Mouse (Mus musculus) lung, embryonic 14.5 days (tissue): ENCODE data around the gene Vps8. TPM values are rescaled to one million over a fixed set of nuclear protein-coding genes. Genes with fewer than 3 reads are reported as not detected.

Source experiments
- ATAC-seq: fragments of 200-750 bp; cut with Nextera tagmentation; 2 replicates; pipeline ENCODE4 v1.8.0; 2017; ENCODE audit warnings: mild to moderate bottlenecking, moderate TSS enrichment, moderate library complexity; ENCODE audit not compliant: insufficient read depth
- DNase-seq: peaks from one replicate; pipeline ENCODE4 v3.0.0-alpha.2; 2015
- H3K27ac ChIP-seq: fragments of 300-500 bp; sonication (generic); 2 replicates; pipeline ENCODE4 v1.5.1; 2014; ENCODE audit warnings: low read depth, mild to moderate bottlenecking, moderate library complexity
- H3K27me3 ChIP-seq: fragments of 300-500 bp; sonication (generic); 2 replicates; pipeline ENCODE4 v1.6.1; 2014; ENCODE audit warnings: low read length, control low read depth; ENCODE audit not compliant: insufficient read depth
- H3K36me3 ChIP-seq: fragments of 300-500 bp; sonication (generic); 2 replicates; pipeline ENCODE4 v1.6.1; 2014; ENCODE audit warnings: control low read depth; ENCODE audit not compliant: insufficient read depth
- H3K4me1 ChIP-seq: fragments of 300-500 bp; sonication (generic); 2 replicates; pipeline ENCODE4 v1.6.1; 2014; ENCODE audit warnings: antibody characterized with exemption, control low read depth; ENCODE audit not compliant: insufficient read depth
- H3K4me2 ChIP-seq: fragments of 300-500 bp; sonication (generic); 2 replicates; pipeline ENCODE4 v1.6.1; 2014; ENCODE audit warnings: mild to moderate bottlenecking
- H3K4me3 ChIP-seq: fragments of 300-500 bp; sonication (generic); 2 replicates; pipeline ENCODE4 v1.5.1; 2014; ENCODE audit warnings: low read depth, low read length
- H3K9ac ChIP-seq: fragments of 300-500 bp; sonication (generic); 2 replicates; pipeline ENCODE4 v1.6.1; 2014
- H3K9me3 ChIP-seq: fragments of 300-500 bp; sonication (generic); 2 replicates; pipeline ENCODE4 v1.6.1; 2016; ENCODE audit warnings: low read depth, low read length, control low read depth
- CTCF ChIP-seq: IDR thresholded peaks from 2 replicates; pipeline ENCODE4 v1.5.1; 2016; ENCODE audit warnings: antibody characterized with exemption, low read depth
- whole genome bisulfite sequencing: fragments of 180-500 bp; shearing (Covaris S2); extraction: QIAGEN DNeasy Blood & Tissue Kit; methylation state at CpG from one replicate; pipeline ENCODE4 v1.1.7; 2014; 5-methylcytosine and 5-hydroxymethylcytosine counted together
- polyA plus RNA-seq: library from polyadenylated mRNA; unstranded; fragments of >200 nt; fragmentation: Nextera tagmentation; extraction: Ambion mirVana; gene quantifications from 2 replicates; pipeline ENCODE4 v1.2.1, GENCODE M21; 2014

The Vps8 gene
- polyA plus RNA-seq, 1 experiment from 2014 or later: 19.3 TPM

GRCm38 (mm10) chr16:21525376-21525775 is 102.5 kb downstream of the Vps8 start:
- no peaks in the 10 kb centered on the region for H3K9me3 ChIP-seq
- no peak overlapping the region for H3K4me2 ChIP-seq
- H3K4me3 ChIP-seq: no peak overlapping the region
- no peak overlapping the region for H3K9ac ChIP-seq
- TF ChIP-seq CTCF: no peak
- no peaks in the 10 kb centered on the region for H3K27me3 ChIP-seq
- 74% methylated on average over 1 of the region's 1 CpGs for WGBS
- DNase-seq (peak; percentile 60), ATAC-seq (no peak)
- H3K4me1 ChIP-seq: no peaks in the 10 kb centered on the region
- H3K27ac ChIP-seq: no peak overlapping the region; the same call in 1 of the 2 replicates
- H3K36me3 ChIP-seq: 0 out of 2 replicates have a peak, but pooled peaks cover 3% of the 10 kb centered on the region

- no peaks in the 10 kb centered on the region for H3K4me1 ChIP-seq
- 0 out of 2 replicates have a peak, but pooled peaks cover 3% of the 10 kb centered on the region for H3K36me3 ChIP-seq
- no peak overlapping the region for H3K4me2 ChIP-seq
- no peak overlapping the region for H3K4me3 ChIP-seq
- no peak overlapping the region for H3K27ac ChIP-seq
- no peaks in the 10 kb centered on the region for H3K27me3 ChIP-seq
- WGBS: 88% methylated on average over 10 of the region's 10 CpGs
- ATAC-seq (no peak), DNase-seq (no peak)
- TF ChIP-seq CTCF: no peak
- no peaks in the 10 kb centered on the region for H3K9me3 ChIP-seq
- no peak overlapping the region for H3K9ac ChIP-seq
These were observed 104.5 kb downstream of the Vps8 start for GRCm38 (mm10) chr16:21527271-21528007.

- Histone ChIP-seq H3K9ac (no peak overlapping the region), H3K4me1 (no peaks in the 10 kb centered on the region), H3K36me3 (0 out of 2 replicates have a peak, but pooled peaks cover 4% of the 10 kb centered on the region), H3K4me3 (no peak overlapping the region), H3K4me2 (no peak overlapping the region), H3K27me3 (no peaks in the 10 kb centered on the region), H3K9me3 (no peaks in the 10 kb centered on the region), H3K27ac (no peak overlapping the region)
- WGBS: 72% methylated on average over 4 of the region's 4 CpGs
- TF ChIP-seq CTCF: no peak
- DNase-seq (no peak), ATAC-seq (no peak)
These were observed 110.6 kb downstream of the Vps8 start for GRCm38 (mm10) chr16:21533503-21533902.

- H3K4me2 ChIP-seq: no peak overlapping the region
- no peak overlapping the region for H3K27ac ChIP-seq
- H3K4me3 ChIP-seq: no peak overlapping the region
- 0 out of 2 replicates have a peak, but pooled peaks cover 4% of the 10 kb centered on the region for H3K36me3 ChIP-seq
- DNase-seq (no peak), ATAC-seq (no peak)
- no peaks in the 10 kb centered on the region for H3K27me3 ChIP-seq
- no peaks in the 10 kb centered on the region for H3K4me1 ChIP-seq
- WGBS: 69% methylated on average over 7 of the region's 7 CpGs
- H3K9me3 ChIP-seq: no peaks in the 10 kb centered on the region
- no peak for TF ChIP-seq CTCF
- H3K9ac ChIP-seq: no peak overlapping the region
These were observed 113.5 kb downstream of the Vps8 start for GRCm38 (mm10) chr16:21536240-21537005.

- Histone ChIP-seq H3K9me3 (no peaks in the 10 kb centered on the region), H3K27me3 (no peaks in the 10 kb centered on the region), H3K27ac (no peak overlapping the region), H3K4me1 (no peaks in the 10 kb centered on the region), H3K4me3 (no peak overlapping the region), H3K4me2 (no peak overlapping the region), H3K9ac (no peak overlapping the region), H3K36me3 (0 out of 2 replicates have a peak, but pooled peaks cover 4% of the 10 kb centered on the region)
- WGBS: 64% methylated on average over 3 of the region's 3 CpGs
- ATAC-seq (no peak), DNase-seq (peak; percentile 34)
- TF ChIP-seq CTCF: no peak; the same call in 1 of the 2 replicates
These were observed 114.4 kb downstream of the Vps8 start for GRCm38 (mm10) chr16:21537312-21537711.

- Histone ChIP-seq H3K27me3 (no peaks in the 10 kb centered on the region), H3K9me3 (no peaks in the 10 kb centered on the region), H3K27ac (no peak overlapping the region), H3K36me3 (0 out of 2 replicates have a peak, but pooled peaks cover 4% of the 10 kb centered on the region), H3K4me3 (no peak overlapping the region), H3K9ac (no peak overlapping the region), H3K4me2 (no peak overlapping the region), H3K4me1 (no peaks in the 10 kb centered on the region)
- WGBS: 60% methylated on average over 2 of the region's 2 CpGs
- ATAC-seq (no peak), DNase-seq (no peak)
- TF ChIP-seq CTCF: peak; percentile 59
These were observed 116.0 kb downstream of the Vps8 start for GRCm38 (mm10) chr16:21538889-21539288.

GRCm38 (mm10) chr16:21542559-21542958 is 119.6 kb downstream of the Vps8 start:
- Histone ChIP-seq H3K4me2 (no peak overlapping the region), H3K4me3 (no peak overlapping the region), H3K9ac (no peak overlapping the region), H3K9me3 (no peaks in the 10 kb centered on the region), H3K4me1 (no peaks in the 10 kb centered on the region), H3K27me3 (no peaks in the 10 kb centered on the region), H3K36me3 (no peaks in the 10 kb centered on the region), H3K27ac (no peak overlapping the region)
- no peak for DNase-seq
- no peak for TF ChIP-seq CTCF
- WGBS: 81% methylated on average over 1 of the region's 1 CpGs
- ATAC-seq: no peak
